ENCODE assay signal across 13 mouse cellular contexts in genomic region chr5:31966741-31967140, GRCm38 (mm10).
DNase-seq lines count a peak whose midpoint lies in the region; ATAC-seq and TF ChIP-seq lines count a peak whose summit lies in the region.
"Had no signal": no experiment of that assay in that cellular context is flagged by ENCODE, and none has a peak within 500 bp of the region (broad histone marks: within the 10 kb centered on the region; RNA-seq: fewer than 3 reads in every experiment).

No protein-coding gene starts in this region.

- peak; percentile 25 for DNase-seq in adrenal gland, postnatal 14 days
- no peak for DNase-seq in adrenal gland, postnatal 4 days (ENCODE audit: low spot score in 2 of 2)
- peak; percentile 23 for DNase-seq in liver, postnatal 0 days
- DNase-seq in liver, result no peak
- no peak for DNase-seq in cerebellum, adult 11-12 months
- DNase-seq in urinary bladder, postnatal 25 days (ENCODE audit: low spot score), result no peak
- DNase-seq: adrenal gland, adult 8-10 months had no signal

- no peak for TF ChIP-seq CTCF in liver, postnatal 0 days (IDR thresholded peaks at IDR 0.05; ENCODE audit: low read depth)

- H3K27ac ChIP-seq in liver, postnatal 0 days (ENCODE audit: low read depth), result peak overlapping the region; percentile 92
- peak overlapping the region; percentile 62; the same call in 1 of the 2 replicates for H3K27ac ChIP-seq in stomach, embryonic 15.5 days
- H3K27ac ChIP-seq: heart, embryonic 15.5 days; hindbrain, embryonic 14.5 days; liver, embryonic 14.5 days had no signal

- H3K9me3 ChIP-seq in liver, postnatal 0 days (ENCODE audit: low read length), result no peaks in the 10 kb centered on the region
- H3K9me3 ChIP-seq in stomach, embryonic 15.5 days, result no peaks in the 10 kb centered on the region
- H3K9me3 ChIP-seq: heart, embryonic 15.5 days had no signal

- 0 out of 2 replicates have a peak, but pooled peaks cover 6% of the 10 kb centered on the region for H3K4me1 ChIP-seq in liver, postnatal 0 days (ENCODE audit: insufficient read depth)
- peaks cover 9% of the 10 kb centered on the region; the same call in 1 of the 2 replicates for H3K4me1 ChIP-seq in stomach, embryonic 15.5 days

- TF ChIP-seq EP300 in liver, postnatal 0 days (IDR thresholded peaks at IDR 0.05; ENCODE audit: low read depth), result 0 out of 2 replicates have a peak, but pooled peaks have one; percentile 42

- no peak overlapping the region for H3K4me3 ChIP-seq in liver, postnatal 0 days (ENCODE audit: low read depth, low read length)
- no peak overlapping the region for H3K4me3 ChIP-seq in stomach, embryonic 15.5 days (replicated peaks)
- H3K4me3 ChIP-seq: heart, embryonic 15.5 days had no signal

- 56% methylated on average over 5 of the region's 5 CpGs for WGBS in liver, postnatal 0 days (ENCODE audit: insufficient replicate concordance)
- WGBS in stomach, embryonic 15.5 days, result 65% methylated on average over 5 of the region's 5 CpGs

- no peaks in the 10 kb centered on the region for H3K27me3 ChIP-seq in liver, postnatal 0 days (ENCODE audit: insufficient read depth, low read length)
- no peaks in the 10 kb centered on the region for H3K27me3 ChIP-seq in stomach, embryonic 15.5 days (replicated peaks)
- H3K27me3 ChIP-seq: heart, embryonic 15.5 days had no signal

- peak; percentile 32 for ATAC-seq in liver, postnatal 0 days
- no peak for ATAC-seq in stomach, embryonic 15.5 days (ENCODE audit: insufficient read depth, low FRiP score, low read depth)
- ATAC-seq in erythroid progenitor cell, adult 5-6 weeks (replicated peaks; ENCODE audit: low FRiP score, poor library complexity, severe bottlenecking), result no peak

- no peak overlapping the region for H3K9ac ChIP-seq in liver, postnatal 0 days (replicated peaks)
- H3K9ac ChIP-seq in stomach, embryonic 15.5 days, result no peak overlapping the region
- H3K9ac ChIP-seq: heart, embryonic 15.5 days; hindbrain, embryonic 14.5 days; liver, embryonic 14.5 days had no signal

- no peaks in the 10 kb centered on the region for H3K36me3 ChIP-seq in liver, postnatal 0 days (replicated peaks; ENCODE audit: insufficient read depth, low read length)
- no peaks in the 10 kb centered on the region for H3K36me3 ChIP-seq in stomach, embryonic 15.5 days
- H3K36me3 ChIP-seq: heart, embryonic 15.5 days had no signal

- no peak overlapping the region for H3K4me2 ChIP-seq in liver, postnatal 0 days (ENCODE audit: low read depth, low read length)
- H3K4me2 ChIP-seq in stomach, embryonic 15.5 days, result no peak overlapping the region
- H3K4me2 ChIP-seq: heart, embryonic 15.5 days; hindbrain, embryonic 14.5 days; midbrain, embryonic 11.5 days had no signal

Comparison
In these comparisons a context has a peak if more than half of its experiments do, and no peak if none do; other contexts are left out.
1. DNase-seq: peak in adrenal gland, postnatal 14 days (single experiment) and liver, postnatal 0 days (single experiment); none in adrenal gland, postnatal 4 days (0 of 2), liver (single experiment), cerebellum, adult 11-12 months (single experiment) and urinary bladder, postnatal 25 days (single experiment).